Mouse (Mus musculus) ES-Bruce4 (cell line): ENCODE measurements at regions not wholly inside any gene's neighbourhood (a gene's known extent, or its start where the extent isn't known, plus 50 kb on each side); places are given as distances from the start of the nearest gene placed in this dataset.

ENCODE experiments used
- H3K27ac ChIP-seq: 2 replicates; pipeline ENCODE4 v1.5.1; 2012; ENCODE audit warnings: low read length, inconsistent platforms; ENCODE audit not compliant: insufficient read depth
- H3K27me3 ChIP-seq: 2 replicates; pipeline ENCODE4 v1.6.1; 2012; ENCODE audit warnings: mild to moderate bottlenecking, low read length, inconsistent platforms; ENCODE audit not compliant: control insufficient read depth, poor library complexity, insufficient read depth, severe bottlenecking
- H3K36me3 ChIP-seq: 2 replicates; pipeline ENCODE4 v1.6.1; 2012; ENCODE audit warnings: inconsistent platforms, mild to moderate bottlenecking, low read length, moderate library complexity; ENCODE audit not compliant: control insufficient read depth, poor library complexity, insufficient read depth, severe bottlenecking
- H3K4me1 ChIP-seq: one replicate; pipeline ENCODE4 v1.8.1; 2011; ENCODE audit warnings: low read length; ENCODE audit not compliant: control insufficient read depth, insufficient read depth
- H3K4me3 ChIP-seq: 2 replicates; pipeline ENCODE4 v1.5.1; 2011; ENCODE audit warnings: low read depth, mild to moderate bottlenecking, low read length
- H3K9ac ChIP-seq: 2 replicates; pipeline ENCODE4 v1.6.1; 2012; ENCODE audit warnings: low read depth, mild to moderate bottlenecking, inconsistent platforms; ENCODE audit not compliant: poor library complexity, severe bottlenecking
- H3K9me3 ChIP-seq: replicated peaks from 2 replicates; pipeline ENCODE4 v1.6.1; 2012; ENCODE audit warnings: mild to moderate bottlenecking, low read length, inconsistent platforms; ENCODE audit not compliant: control insufficient read depth, poor library complexity, insufficient read depth, severe bottlenecking
- CTCF ChIP-seq: IDR thresholded peaks from one replicate; pipeline ENCODE4 v1.8.1; 2011; ENCODE audit warnings: low read depth, low read length
- EP300 ChIP-seq: IDR thresholded peaks from 2 replicates; pipeline ENCODE4 v1.6.1; 2011; ENCODE audit warnings: low read depth, low read length; ENCODE audit not compliant: insufficient read depth
- POLR2A ChIP-seq: IDR thresholded peaks from one replicate; pipeline ENCODE4 v1.8.1; 2011; ENCODE audit warnings: low read length; ENCODE audit not compliant: insufficient read depth

GRCm38 (mm10) chr2:11914782-11915181, 137.1 kb downstream of the Ankrd16 start:
- no peaks in the 10 kb centered on the region for H3K9me3 ChIP-seq
- no peaks in the 10 kb centered on the region for H3K4me1 ChIP-seq
- no peak overlapping the region for H3K4me3 ChIP-seq
- H3K27ac ChIP-seq: no peak overlapping the region
- no peak for TF ChIP-seq POLR2A
- no peak for TF ChIP-seq CTCF
- TF ChIP-seq EP300: no peak
- H3K9ac ChIP-seq: no peak overlapping the region
- no peaks in the 10 kb centered on the region for H3K36me3 ChIP-seq
- no peaks in the 10 kb centered on the region for H3K27me3 ChIP-seq

DNA sequence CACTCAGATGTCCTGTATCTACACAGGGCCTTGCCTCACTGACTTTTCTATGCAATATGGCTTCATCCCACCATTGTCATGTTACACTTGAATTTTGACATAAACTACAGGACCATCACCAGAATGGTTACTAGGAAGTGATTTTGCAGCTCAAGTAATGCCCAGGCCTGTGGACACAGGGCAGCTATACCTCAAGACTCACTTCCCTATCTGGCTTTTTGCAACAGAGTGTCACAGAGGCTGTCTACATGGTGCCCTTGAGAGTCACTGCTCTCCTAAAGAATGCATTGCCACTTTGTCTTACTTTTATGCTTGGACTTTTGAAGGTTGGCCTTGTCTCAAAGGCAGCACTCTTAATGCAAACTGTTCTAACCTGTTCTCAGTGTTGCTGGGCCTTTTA, 139.7 kb downstream of the Ankrd16 start:
- H3K9me3 ChIP-seq: no peaks in the 10 kb centered on the region
- no peaks in the 10 kb centered on the region for H3K27me3 ChIP-seq
- no peak overlapping the region for H3K9ac ChIP-seq
- H3K27ac ChIP-seq: no peak overlapping the region
- H3K4me1 ChIP-seq: no peaks in the 10 kb centered on the region
- H3K4me3 ChIP-seq: no peak overlapping the region
- H3K36me3 ChIP-seq: no peaks in the 10 kb centered on the region
- no peak for TF ChIP-seq EP300
- no peak for TF ChIP-seq CTCF
- TF ChIP-seq POLR2A: no peak

DNA sequence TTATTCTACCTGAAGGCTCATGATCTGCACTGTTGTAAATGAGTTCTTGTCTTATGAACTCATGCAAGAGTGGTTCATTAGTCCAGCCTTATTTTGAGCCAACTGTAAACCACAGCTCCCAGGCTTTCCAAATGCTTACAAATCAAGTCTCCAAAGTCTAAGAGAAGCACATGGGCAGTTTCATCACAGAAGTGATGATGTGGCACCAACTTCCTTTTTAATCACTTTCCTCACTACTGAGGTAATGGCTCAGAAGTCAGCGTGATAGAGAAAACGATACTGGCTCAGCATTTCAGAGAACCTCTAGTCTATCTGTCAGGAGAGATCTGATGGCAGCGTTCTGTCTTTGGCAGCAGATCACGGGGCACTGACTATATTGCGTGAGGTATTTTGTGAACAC, 140.4 kb downstream of the Ankrd16 start:
- Histone ChIP-seq H3K27ac (no peak overlapping the region), H3K36me3 (no peaks in the 10 kb centered on the region), H3K4me1 (no peaks in the 10 kb centered on the region), H3K9ac (no peak overlapping the region), H3K4me3 (no peak overlapping the region), H3K9me3 (no peaks in the 10 kb centered on the region), H3K27me3 (no peaks in the 10 kb centered on the region)
- TF ChIP-seq EP300: no peak
- TF ChIP-seq POLR2A: no peak
- TF ChIP-seq CTCF: no peak

- TF ChIP-seq EP300 (no peak), POLR2A (no peak), CTCF (no peak)
- Histone ChIP-seq H3K9me3 (no peaks in the 10 kb centered on the region), H3K9ac (no peak overlapping the region), H3K4me1 (no peaks in the 10 kb centered on the region), H3K27me3 (no peaks in the 10 kb centered on the region), H3K4me3 (no peak overlapping the region), H3K27ac (no peak overlapping the region), H3K36me3 (no peaks in the 10 kb centered on the region)
Observed at GRCm38 (mm10) chr2:11960777-11961176, 183.1 kb downstream of the Ankrd16 start.

GRCm38 (mm10) chr2:11965374-11965773, 187.7 kb downstream of the Ankrd16 start:
- Histone ChIP-seq H3K27me3 (no peaks in the 10 kb centered on the region), H3K4me1 (no peaks in the 10 kb centered on the region), H3K4me3 (no peak overlapping the region), H3K27ac (no peak overlapping the region), H3K36me3 (no peaks in the 10 kb centered on the region), H3K9ac (no peak overlapping the region), H3K9me3 (no peaks in the 10 kb centered on the region)
- TF ChIP-seq CTCF: no peak
- no peak for TF ChIP-seq POLR2A
- TF ChIP-seq EP300: no peak

- no peak for TF ChIP-seq POLR2A
- H3K9me3 ChIP-seq: no peaks in the 10 kb centered on the region
- no peak overlapping the region for H3K9ac ChIP-seq
- H3K27ac ChIP-seq: no peak overlapping the region
- H3K4me3 ChIP-seq: no peak overlapping the region
- no peaks in the 10 kb centered on the region for H3K27me3 ChIP-seq
- no peaks in the 10 kb centered on the region for H3K36me3 ChIP-seq
- H3K4me1 ChIP-seq: no peaks in the 10 kb centered on the region
Observed at GRCm38 (mm10) chr2:11967001-11967400, 189.3 kb downstream of the Ankrd16 start.
